ENCODE assay signal across 17 mouse cellular contexts in genomic region chr11:24142316-24142715, GRCm38 (mm10).
DNase-seq lines count a peak whose midpoint lies in the region; ATAC-seq and TF ChIP-seq lines count a peak whose summit lies in the region.
"Had no signal": no experiment of that assay in that cellular context is flagged by ENCODE, and none has a peak within 500 bp of the region (broad histone marks: within the 10 kb centered on the region; RNA-seq: fewer than 3 reads in every experiment).

No protein-coding gene starts in this region.

- peaks cover 2% of the 10 kb centered on the region; the same call in 1 of the 2 replicates for H3K36me3 ChIP-seq in forebrain, embryonic 16.5 days (ENCODE audit: control insufficient read depth, insufficient read depth)
- H3K36me3 ChIP-seq in midbrain, embryonic 16.5 days (ENCODE audit: control insufficient read depth, insufficient read depth, low read length): no peaks in the 10 kb centered on the region
- H3K36me3 ChIP-seq: kidney, embryonic 15.5 days had no signal

- no peaks in the 10 kb centered on the region for H3K9me3 ChIP-seq in forebrain, embryonic 16.5 days (ENCODE audit: control insufficient read depth, low read length)
- no peaks in the 10 kb centered on the region for H3K9me3 ChIP-seq in midbrain, embryonic 16.5 days (replicated peaks; ENCODE audit: control insufficient read depth, low read length, poor library complexity, severe bottlenecking)

- H3K9ac ChIP-seq in forebrain, embryonic 16.5 days (replicated peaks; ENCODE audit: low read depth, low read length): no peak overlapping the region
- H3K9ac ChIP-seq in midbrain, embryonic 16.5 days (ENCODE audit: low read depth, low read length): no peak overlapping the region
- H3K9ac ChIP-seq: kidney, embryonic 15.5 days; liver, embryonic 14.5 days had no signal

- H3K4me2 ChIP-seq in forebrain, embryonic 16.5 days (ENCODE audit: low read length): no peak overlapping the region
- no peak overlapping the region for H3K4me2 ChIP-seq in midbrain, embryonic 16.5 days (ENCODE audit: low read length)
- H3K4me2 ChIP-seq: kidney, embryonic 15.5 days had no signal

- no peak for TF ChIP-seq CTCF in layer of hippocampus, adult 2 months (conservative IDR thresholded peaks at IDR 0.05)

- 51% methylated on average over 9 of the region's 9 CpGs for WGBS in forebrain, embryonic 16.5 days
- WGBS in midbrain, embryonic 16.5 days: 69% methylated on average over 9 of the region's 9 CpGs

- H3K27ac ChIP-seq in layer of hippocampus, adult 2 months: peak overlapping the region; percentile 95
- peak overlapping the region; percentile 20; the same call in 1 of the 2 replicates for H3K27ac ChIP-seq in forebrain, embryonic 16.5 days (ENCODE audit: low read length)
- H3K27ac ChIP-seq in midbrain, embryonic 16.5 days (ENCODE audit: low read length): no peak overlapping the region
- H3K27ac ChIP-seq: hindbrain, postnatal 0 days; kidney, embryonic 15.5 days; liver, embryonic 14.5 days; macrophage; stomach, postnatal 0 days had no signal

- no peak for DNase-seq in layer of hippocampus, adult 2 months (ENCODE audit: low spot score in 2 of 2)
- DNase-seq in layer of hippocampus, adult 9-10 months (ENCODE audit: low spot score): no peak
- peak; percentile 34 for DNase-seq in adrenal gland, postnatal 25 days
- no peak for DNase-seq in cerebellum, adult 11-12 months
- DNase-seq: cerebellum, postnatal 36 days; gastrocnemius, postnatal 36 days; right cerebral cortex, postnatal 4 days; thymus, postnatal 4 days had no signal

- ATAC-seq in forebrain, embryonic 16.5 days: no peak
- peak; percentile 24 for ATAC-seq in megakaryocyte progenitor cell, adult 5-6 weeks (replicated peaks; ENCODE audit: poor library complexity)
- ATAC-seq in midbrain, embryonic 16.5 days: no peak
- ATAC-seq: hindbrain, postnatal 0 days had no signal

- H3K27me3 ChIP-seq in forebrain, embryonic 16.5 days (replicated peaks; ENCODE audit: control insufficient read depth, insufficient read depth, low read length): no peaks in the 10 kb centered on the region
- H3K27me3 ChIP-seq in midbrain, embryonic 16.5 days (ENCODE audit: control insufficient read depth, insufficient read depth, low read depth, low read length): no peaks in the 10 kb centered on the region
- H3K27me3 ChIP-seq: kidney, embryonic 15.5 days had no signal

- peaks cover 32% of the 10 kb centered on the region for H3K4me1 ChIP-seq in forebrain, embryonic 16.5 days (replicated peaks; ENCODE audit: control insufficient read depth, insufficient read depth, low read length)
- H3K4me1 ChIP-seq in midbrain, embryonic 16.5 days (ENCODE audit: control insufficient read depth, insufficient read depth, low read length): no peaks in the 10 kb centered on the region; the same call in 1 of the 2 replicates

- no peak overlapping the region for H3K4me3 ChIP-seq in layer of hippocampus, adult 2 months
- no peak overlapping the region for H3K4me3 ChIP-seq in forebrain, embryonic 16.5 days (replicated peaks; ENCODE audit: low read length)
- H3K4me3 ChIP-seq in midbrain, embryonic 16.5 days (ENCODE audit: low read depth, low read length): no peak overlapping the region
- H3K4me3 ChIP-seq: erythroblast, embryonic 14.5 days; kidney, embryonic 15.5 days had no signal
